Mouse (Mus musculus) MN1 (cell line): ENCODE results near the gene Zbtb38.

Experiments
- DNase-seq: peaks from one replicate; pipeline ENCODE4 v3.0.0-alpha.2; 2016; ENCODE audit warnings: low spot score

Gene Zbtb38

DNA sequence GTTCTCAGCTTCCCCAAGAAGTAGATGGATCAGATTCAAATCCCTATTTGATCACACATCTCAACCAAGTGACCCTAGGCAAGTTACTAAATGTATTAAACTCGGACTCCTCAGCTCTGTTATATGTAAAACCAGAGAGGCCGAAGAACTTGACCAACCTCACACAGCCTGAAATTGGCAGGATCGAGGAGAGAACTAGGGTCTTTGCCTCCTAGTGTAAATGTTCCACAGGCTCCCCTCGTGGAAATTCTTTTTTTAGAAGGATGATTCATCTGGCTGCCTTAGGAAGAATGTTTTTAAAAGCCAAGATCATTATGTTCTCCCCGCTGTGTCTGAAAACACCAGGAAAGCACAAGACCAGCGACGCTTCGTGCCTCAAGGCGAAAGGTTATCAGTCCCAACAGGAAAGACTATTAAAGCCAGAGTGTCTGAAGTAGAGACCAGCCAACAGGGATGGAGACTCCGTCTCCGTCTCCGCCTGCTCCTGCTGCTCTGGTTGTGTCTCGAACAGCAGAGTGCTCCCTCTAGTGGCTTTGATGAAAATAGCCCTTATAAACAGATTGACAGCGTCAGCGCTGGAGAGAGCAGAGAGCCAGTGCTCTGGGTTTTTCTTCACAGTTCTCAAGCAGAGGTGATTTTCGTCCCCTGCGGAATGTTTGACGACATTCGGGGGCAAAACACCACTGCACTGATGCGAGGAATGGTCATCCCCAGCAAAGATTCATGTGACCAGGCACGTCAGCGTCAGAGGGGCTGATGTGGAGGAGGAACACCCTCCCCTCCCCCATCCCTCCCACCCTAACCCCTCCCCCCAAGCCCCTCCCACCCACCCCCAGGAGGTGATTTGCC is 6.3 kb upstream of the Zbtb38 start:
- peak; percentile 92 for DNase-seq

- DNase-seq: no peak
These were observed 4.2 kb upstream of the Zbtb38 start for GRCm38 (mm10) chr9:96756638-96757435.

DNA sequence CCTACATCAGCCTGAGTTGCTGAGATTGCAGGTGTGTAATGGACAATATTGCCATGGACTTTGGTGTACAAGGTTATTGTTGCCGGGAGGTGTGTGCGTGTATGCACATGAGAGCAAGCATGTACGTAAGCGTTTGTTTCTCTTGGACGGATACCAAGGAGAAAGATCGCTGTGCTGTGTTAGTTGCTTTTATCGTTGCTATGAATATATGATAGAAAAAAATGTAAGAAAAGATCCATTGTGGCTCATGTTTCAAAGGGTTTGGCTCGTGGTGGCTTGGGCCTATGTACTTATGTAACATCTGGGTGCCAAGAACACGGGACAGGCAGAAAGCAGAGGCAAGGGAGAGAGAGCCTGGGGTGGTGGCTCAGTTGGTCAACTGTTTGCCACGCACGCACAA is 3.1 kb upstream of the Zbtb38 start:
- no peak for DNase-seq

DNA sequence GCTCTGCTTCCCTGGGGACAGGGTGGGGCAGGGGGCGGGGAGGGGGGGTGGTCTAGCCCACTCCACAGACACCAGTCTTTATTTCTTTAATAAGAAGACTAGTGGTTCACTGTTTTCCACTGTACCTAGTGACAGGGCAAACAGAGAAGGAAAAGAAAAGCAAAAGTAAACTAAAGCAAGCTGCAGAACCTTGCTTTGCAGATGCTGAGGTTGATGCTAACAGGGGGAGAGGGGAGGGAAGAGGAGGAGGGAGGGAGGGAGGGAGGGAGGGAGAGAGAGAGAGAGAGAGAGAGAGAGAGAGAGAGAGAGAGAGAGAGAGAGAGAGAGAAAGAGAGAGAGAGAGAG is 2.0 kb upstream of the Zbtb38 start:
- DNase-seq: no peak

- no peak for DNase-seq
These were observed 1.4 kb upstream of the Zbtb38 start for GRCm38 (mm10) chr9:96753921-96754624.

GRCm38 (mm10) chr9:96753392-96753791 is 761 bp upstream of the Zbtb38 start:
- no peak for DNase-seq

DNA sequence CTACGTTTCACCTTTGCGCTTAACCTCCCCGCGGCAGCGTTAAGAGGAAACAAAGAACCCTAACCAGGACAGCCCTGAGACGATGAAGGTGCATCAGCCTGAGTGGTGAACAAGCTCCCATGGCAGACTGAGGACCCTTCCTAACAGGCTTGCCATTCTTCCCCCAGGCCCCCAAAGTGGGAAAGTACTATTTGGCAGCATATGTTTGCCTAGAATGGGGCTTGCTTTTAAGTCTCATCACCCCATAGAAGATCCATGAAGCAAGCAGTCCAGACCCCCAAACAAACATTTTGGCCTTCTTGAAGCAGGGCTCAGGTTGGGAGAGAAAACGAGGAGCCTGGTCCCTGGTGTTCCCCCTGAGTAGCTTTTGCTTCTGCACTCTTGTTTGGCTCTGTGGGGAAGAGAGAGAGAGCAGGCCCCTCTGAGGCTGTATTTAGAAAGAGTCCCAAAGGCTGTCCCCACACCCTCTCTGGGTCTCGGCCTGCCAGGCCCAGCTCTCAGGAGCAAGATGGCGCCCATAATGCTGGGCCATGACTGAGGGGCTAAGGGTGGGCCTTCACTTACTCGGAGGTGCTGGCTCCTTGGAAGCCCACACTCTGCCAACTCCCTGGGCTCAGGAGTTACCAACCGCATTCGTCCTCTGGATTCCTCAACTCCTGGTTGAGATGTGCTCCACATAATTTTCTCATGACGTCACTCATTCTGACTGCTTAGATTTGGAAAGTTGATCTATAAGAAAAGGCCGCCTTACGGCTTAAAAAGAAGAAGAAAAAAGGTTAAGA is 619 bp downstream of the Zbtb38 start:
- no peak for DNase-seq

GRCm38 (mm10) chr9:96750636-96751035 is 2.0 kb downstream of the Zbtb38 start:
- DNase-seq: no peak

GRCm38 (mm10) chr9:96746527-96746926 is 6.1 kb downstream of the Zbtb38 start:
- DNase-seq: no peak

DNA sequence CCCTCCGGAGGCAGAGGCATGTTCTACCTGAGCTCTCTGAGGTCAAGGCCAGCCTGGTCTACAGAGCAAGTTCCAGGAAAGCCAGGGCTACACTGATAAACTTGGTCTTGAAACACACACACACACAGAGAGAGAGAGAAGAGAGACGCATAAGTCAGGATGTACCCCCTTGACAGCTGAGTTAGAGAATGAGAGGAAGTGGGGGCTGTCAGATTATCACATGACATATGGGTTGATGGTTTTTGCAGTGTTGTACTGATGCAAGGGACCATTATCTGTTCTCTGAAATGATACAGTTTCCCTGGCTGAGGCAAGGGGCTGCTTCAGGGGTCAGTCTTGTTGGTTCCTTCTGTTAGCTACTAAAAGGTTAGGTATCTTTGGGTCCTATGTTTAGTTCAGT is 7.7 kb downstream of the Zbtb38 start:
- no peak for DNase-seq

GRCm38 (mm10) chr9:96741365-96742085 is 11.1 kb downstream of the Zbtb38 start:
- no peak for DNase-seq

- no peak for DNase-seq
These were observed 11.8 kb downstream of the Zbtb38 start for GRCm38 (mm10) chr9:96740712-96741364.

DNA sequence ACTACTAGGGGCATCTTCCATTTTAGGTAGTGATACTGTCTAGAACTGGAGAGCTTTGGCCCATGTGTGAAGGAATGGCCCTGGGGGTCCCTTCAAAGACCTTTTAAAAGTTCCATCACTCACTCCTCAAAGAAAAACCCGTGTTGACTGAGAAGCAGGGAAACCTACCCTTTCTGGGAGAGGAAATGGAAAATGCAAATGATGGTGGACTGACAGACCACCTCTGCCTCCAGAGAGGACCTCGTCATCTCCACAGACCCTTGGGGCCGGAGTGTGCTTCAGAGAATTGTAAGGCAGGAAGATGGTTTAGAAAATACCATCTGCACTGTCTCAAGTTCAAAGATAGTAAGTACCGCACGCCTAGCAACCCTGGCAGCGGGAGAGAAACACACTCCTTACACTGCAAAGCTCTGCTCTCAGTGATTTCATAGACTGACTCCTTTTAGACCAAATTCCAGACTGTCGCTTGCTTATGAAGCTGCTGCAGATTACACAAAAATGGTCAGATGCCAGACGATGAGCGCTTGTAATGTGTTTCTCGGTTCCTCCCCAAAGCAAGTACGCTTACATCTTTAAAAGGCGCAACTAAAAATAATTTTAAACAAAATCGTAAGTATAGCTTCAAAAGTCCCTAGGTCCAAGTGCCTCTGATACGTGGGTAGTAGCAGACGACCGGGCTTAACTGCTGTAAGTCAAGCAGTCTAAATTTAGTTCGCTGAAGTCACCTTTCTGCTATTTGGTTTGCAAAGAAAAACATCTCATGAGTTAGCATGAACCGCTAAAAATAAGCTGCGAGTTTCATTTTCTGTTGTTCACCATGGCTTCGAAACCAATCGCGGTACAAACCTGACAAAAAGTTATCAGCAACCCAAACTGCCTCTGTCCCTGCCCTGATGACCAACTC is 12.6 kb downstream of the Zbtb38 start:
- no peak for DNase-seq

- DNase-seq: no peak
These were observed 13.9 kb downstream of the Zbtb38 start for GRCm38 (mm10) chr9:96738563-96739355.

DNA sequence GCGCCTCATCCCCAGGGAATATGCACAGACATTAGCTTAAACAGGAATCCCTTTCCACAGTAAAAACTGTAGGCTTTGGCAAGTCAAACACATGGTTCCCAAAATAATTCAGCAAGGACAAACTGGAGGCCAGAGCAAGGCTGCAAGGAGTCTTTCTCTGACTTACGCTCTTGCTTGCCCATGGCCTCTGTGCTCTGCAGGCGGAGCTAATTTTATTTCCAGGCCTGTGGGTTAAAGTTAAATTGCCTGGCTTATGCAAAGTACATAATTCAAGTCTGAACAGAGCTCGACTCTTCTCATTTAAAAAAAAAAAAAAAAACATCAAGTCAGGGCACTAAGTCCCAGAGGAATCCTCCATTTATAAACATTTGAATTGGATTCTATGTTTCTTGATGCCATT is 16.7 kb downstream of the Zbtb38 start:
- DNase-seq: peak; percentile 59

GRCm38 (mm10) chr9:96733425-96733717 is 19.3 kb downstream of the Zbtb38 start:
- DNase-seq: no peak

DNA sequence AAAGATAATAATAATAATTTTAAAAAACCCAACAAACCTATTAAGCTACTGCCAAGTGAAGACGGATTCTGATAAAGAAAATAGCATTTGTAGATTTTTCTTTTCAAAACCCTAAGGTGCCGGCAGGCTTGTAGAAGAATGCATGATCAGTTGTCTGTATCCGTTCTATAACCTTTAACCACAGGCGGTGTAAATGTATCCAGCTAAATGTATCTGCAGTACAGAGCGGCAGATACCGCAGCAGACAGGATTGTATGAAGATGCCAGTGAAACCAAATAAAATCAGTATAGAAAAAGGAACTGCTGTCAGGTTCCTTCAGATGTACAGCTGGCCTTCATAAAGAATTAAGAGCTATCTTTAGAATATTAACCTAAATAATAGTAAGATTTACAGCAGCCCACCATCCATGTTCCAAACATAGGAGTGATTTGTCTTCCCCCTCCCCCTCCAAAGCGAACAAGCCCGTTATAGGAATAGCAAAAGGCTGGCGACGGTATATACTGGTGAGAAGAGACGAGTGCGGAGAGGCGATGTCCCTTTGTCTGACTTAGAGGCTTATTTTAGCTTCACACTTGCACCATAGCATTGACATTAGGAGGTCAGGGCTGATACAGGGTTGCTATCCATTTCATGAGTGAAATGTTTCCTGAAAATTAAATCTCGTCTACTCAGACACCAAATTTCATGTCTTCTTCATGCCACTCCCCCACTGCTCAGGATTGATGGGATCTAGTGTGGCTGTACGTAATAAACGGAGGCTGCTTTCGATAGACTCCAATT is 19.8 kb downstream of the Zbtb38 start:
- DNase-seq: peak; percentile 46

DNA sequence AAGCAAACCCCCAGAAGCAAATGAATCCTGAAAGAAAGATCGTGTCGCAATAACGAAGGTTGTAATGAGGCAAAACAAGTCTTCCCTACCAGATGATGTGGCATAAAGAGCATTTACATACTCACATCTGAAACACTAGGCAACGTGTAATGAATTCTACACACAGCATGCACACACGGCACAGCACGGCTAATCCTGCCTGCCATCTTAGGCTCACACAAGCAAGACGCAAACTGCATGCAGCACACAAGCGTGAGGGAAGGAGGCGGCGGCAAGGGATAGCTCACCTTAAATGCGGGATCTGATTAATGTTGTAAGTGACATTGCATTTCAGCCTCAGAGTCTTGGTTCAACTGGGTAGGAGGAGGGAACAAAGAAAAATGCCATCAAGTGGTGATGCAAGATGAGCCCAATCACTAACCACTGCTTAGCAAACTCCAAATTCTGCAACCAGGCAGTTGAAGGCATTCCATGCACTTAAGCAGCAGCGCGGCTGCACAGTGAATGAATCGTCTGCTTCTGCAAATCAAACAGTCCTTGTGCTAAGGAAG is 20.6 kb downstream of the Zbtb38 start:
- DNase-seq: peak; percentile 84
